Mouse (Mus musculus) embryonic facial prominence, embryonic 13.5 days (tissue): ENCODE data around the gene Amy2a5. TPM values are rescaled to one million over a fixed set of nuclear protein-coding genes. Genes with fewer than 3 reads are reported as not detected.
"Not testable (repeated sequence)": the region's sequence is repeated elsewhere in the genome, so short reads cannot be mapped to it uniquely, and the experiment has no call there.

Experiments used
- ATAC-seq: fragments of 200-750 bp; cut with Nextera tagmentation; 2 replicates; pipeline ENCODE4 v1.8.0; 2017; ENCODE audit warnings: low read depth; ENCODE audit not compliant: insufficient number of reproducible peaks, insufficient read depth, low FRiP score, low TSS enrichment
- H3K27ac ChIP-seq: fragments of 300-500 bp; sonication (generic); 2 replicates; pipeline ENCODE4 v1.5.1; 2015; ENCODE audit warnings: moderate library complexity, mild to moderate bottlenecking, inconsistent platforms
- H3K27me3 ChIP-seq: fragments of 300-500 bp; sonication (generic); 2 replicates; pipeline ENCODE4 v1.6.1; 2015; ENCODE audit warnings: mild to moderate bottlenecking, inconsistent platforms
- H3K36me3 ChIP-seq: fragments of 300-500 bp; sonication (generic); 2 replicates; pipeline ENCODE4 v1.6.1; 2015; ENCODE audit warnings: mild to moderate bottlenecking, inconsistent platforms
- H3K4me1 ChIP-seq: fragments of 300-500 bp; sonication (generic); 2 replicates; pipeline ENCODE4 v1.6.1; 2015; ENCODE audit warnings: inconsistent platforms
- H3K4me2 ChIP-seq: fragments of 300-500 bp; sonication (generic); 2 replicates; pipeline ENCODE4 v1.6.1; 2015; ENCODE audit warnings: moderate library complexity, mild to moderate bottlenecking, inconsistent platforms
- H3K4me3 ChIP-seq: fragments of 300-500 bp; sonication (generic); 2 replicates; pipeline ENCODE4 v1.5.1; 2015; ENCODE audit warnings: mild to moderate bottlenecking, inconsistent platforms
- H3K9ac ChIP-seq: fragments of 300-500 bp; sonication (generic); 2 replicates; pipeline ENCODE4 v1.6.1; 2015; ENCODE audit warnings: mild to moderate bottlenecking, inconsistent platforms
- H3K9me3 ChIP-seq: fragments of 300-500 bp; sonication (generic); 2 replicates; pipeline ENCODE4 v1.6.1; 2016; ENCODE audit warnings: inconsistent platforms
- WGBS: fragments of 180-500 bp; shearing (Covaris S2); methylation state at CpG from one replicate; pipeline ENCODE4 v1.1.7; 2015; ENCODE audit warnings: mixed read lengths; 5-methylcytosine and 5-hydroxymethylcytosine counted together
- polyA plus RNA-seq: library from polyadenylated mRNA; unstranded; fragments of >200 nt; fragmentation: Nextera tagmentation; extraction: Ambion mirVana; gene quantifications from 2 replicates; pipeline ENCODE4 v1.2.1, GENCODE M21; 2015

Amy2a5 gene
- 0.51 TPM in 1 of 2 replicates, not detected in the other for polyA plus RNA-seq

- WGBS, result no CpG with 5 or more reads among the region's 4 CpGs
- not testable (repeated sequence) for ATAC-seq
Observed at GRCm38 (mm10) chr3:113258737-113259136, at the start of gene Amy2a5. Amy2a5 (minus strand) TSS chr3:113258837.

GRCm38 (mm10) chr3:113291349-113291748 is 32.7 kb upstream of the Amy2a5 start, which contains the start of gene Amy2a4:
Amy2a4 (minus strand) TSS chr3:113291449.
- no CpG with 5 or more reads among the region's 4 CpGs for WGBS

More at GRCm38 (mm10) chr3:113258737-113259136, at the start of gene Amy2a5:
- H3K4me2 ChIP-seq, H3K9me3 ChIP-seq, H3K4me1 ChIP-seq, H3K4me3 ChIP-seq, H3K27me3 ChIP-seq, H3K36me3 ChIP-seq, H3K9ac ChIP-seq, H3K27ac ChIP-seq: not testable (repeated sequence)

GRCm38 (mm10) chr3:113280285-113280684 is 21.6 kb upstream of the Amy2a5 start:
- H3K9me3 ChIP-seq, H3K27me3 ChIP-seq, H3K4me1 ChIP-seq, H3K4me2 ChIP-seq, H3K27ac ChIP-seq, H3K9ac ChIP-seq, H3K4me3 ChIP-seq, H3K36me3 ChIP-seq: not testable (repeated sequence)
- 0 out of 2 replicates have a peak, but pooled peaks have one; percentile 43 for ATAC-seq

More at GRCm38 (mm10) chr3:113291349-113291748, 32.7 kb upstream of the Amy2a5 start, which contains the start of gene Amy2a4:
- not testable (repeated sequence) for H3K9ac ChIP-seq, H3K4me1 ChIP-seq, ATAC-seq, H3K9me3 ChIP-seq, H3K4me2 ChIP-seq, H3K36me3 ChIP-seq, H3K27me3 ChIP-seq, H3K27ac ChIP-seq, H3K4me3 ChIP-seq

- H3K9ac ChIP-seq, H3K36me3 ChIP-seq, H3K4me2 ChIP-seq, H3K4me1 ChIP-seq, ATAC-seq, H3K27ac ChIP-seq, H3K9me3 ChIP-seq, H3K27me3 ChIP-seq, H3K4me3 ChIP-seq: not testable (repeated sequence)
Observed at GRCm38 (mm10) chr3:113279586-113279985, 20.9 kb upstream of the Amy2a5 start.

- H3K36me3 ChIP-seq, result no peaks in the 10 kb centered on the region
- H3K27ac ChIP-seq, result no peak overlapping the region
- no peak for ATAC-seq
- 93% methylated on average over 1 of the region's 1 CpGs for WGBS
- H3K27me3 ChIP-seq, result no peaks in the 10 kb centered on the region
- no peak overlapping the region for H3K4me2 ChIP-seq
- no peak overlapping the region for H3K9ac ChIP-seq
- no peaks in the 10 kb centered on the region for H3K9me3 ChIP-seq
- H3K4me3 ChIP-seq, result no peak overlapping the region
- H3K4me1 ChIP-seq, result no peaks in the 10 kb centered on the region
Observed at GRCm38 (mm10) chr3:113227115-113227514, 31.5 kb downstream of the Amy2a5 start.

Other genes with a start within 250 kb of the Amy2a5 start
- gene Amy2a4, start 32.6 kb upstream of the Amy2a5 start, polyA plus RNA-seq, result not detected in 2 replicates
- gene Amy2a3, start 65.2 kb upstream of the Amy2a5 start, polyA plus RNA-seq, result not detected in 2 replicates
- gene Amy2a2, start 97.8 kb upstream of the Amy2a5 start, polyA plus RNA-seq, result not detected in 2 replicates